Mouse (Mus musculus): ENCODE results near the gene Rhob. TPM values are rescaled to one million over a fixed set of nuclear protein-coding genes. Genes with fewer than 3 reads are reported as not detected.
"Not testable (repeated sequence)": the region's sequence is repeated elsewhere in the genome, so short reads cannot be mapped to it uniquely, and the experiment has no call there.

Gene Rhob
- polyA plus RNA-seq, 1 experiment = 223 TPM

DNA sequence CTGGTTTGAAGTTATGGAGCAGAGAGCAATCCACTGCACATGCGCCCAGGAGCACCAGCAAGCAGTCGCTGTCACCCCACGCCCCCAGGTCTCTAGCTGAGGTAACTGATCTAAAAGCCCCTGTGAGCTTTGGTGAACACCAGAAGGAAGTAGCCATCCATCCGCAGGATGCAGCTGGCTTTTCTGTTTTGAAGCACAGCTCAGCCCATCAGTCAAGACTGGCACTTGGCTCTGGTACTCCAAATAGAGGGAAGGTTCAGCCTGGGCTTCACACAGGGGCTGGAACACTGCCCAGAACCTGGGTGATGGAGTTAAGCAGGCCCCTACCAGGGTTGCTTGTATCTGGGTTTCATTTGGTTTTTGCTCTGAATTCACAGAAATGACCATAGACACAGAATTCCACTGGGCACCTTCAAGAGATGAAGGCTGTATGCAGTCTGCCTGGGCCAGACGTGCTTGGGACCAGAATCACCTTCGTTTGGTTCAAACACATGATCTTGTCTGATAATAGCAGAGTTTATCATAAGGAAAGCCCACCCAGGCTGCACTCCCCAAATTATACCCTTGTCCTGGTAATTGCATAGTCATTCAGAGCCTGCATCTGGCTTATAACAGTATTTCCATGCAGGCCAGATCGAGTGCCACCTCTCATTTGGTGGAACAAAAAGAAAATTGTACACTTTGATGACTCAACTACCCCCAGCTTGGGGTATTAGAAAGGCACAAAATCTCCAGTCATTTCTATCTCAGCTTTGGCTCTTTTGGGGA, 27.0 kb downstream of the Rhob start:
- no peak for DNase-seq (ENCODE audit: low spot score)

DNA sequence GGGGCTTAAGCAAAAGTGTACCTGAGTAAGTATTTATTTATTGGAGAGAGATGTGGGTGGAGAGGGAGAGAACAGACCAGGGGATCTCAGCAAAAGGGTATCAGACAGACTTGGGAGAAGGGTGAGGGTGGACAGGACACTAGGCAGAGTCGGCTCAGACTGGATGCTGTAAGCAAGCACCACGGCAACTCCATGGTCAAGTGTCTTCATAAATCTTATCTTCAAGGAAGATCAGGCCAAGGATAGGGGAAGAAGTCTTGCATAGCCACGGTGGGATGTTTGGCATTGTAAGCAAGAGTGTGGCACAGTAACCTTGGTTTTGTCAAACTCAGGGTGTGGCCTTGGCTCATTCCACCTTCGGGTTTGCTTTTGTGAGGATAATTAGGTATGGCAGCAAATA, 27.8 kb downstream of the Rhob start:
- no peak for DNase-seq (ENCODE audit: low spot score)

DNA sequence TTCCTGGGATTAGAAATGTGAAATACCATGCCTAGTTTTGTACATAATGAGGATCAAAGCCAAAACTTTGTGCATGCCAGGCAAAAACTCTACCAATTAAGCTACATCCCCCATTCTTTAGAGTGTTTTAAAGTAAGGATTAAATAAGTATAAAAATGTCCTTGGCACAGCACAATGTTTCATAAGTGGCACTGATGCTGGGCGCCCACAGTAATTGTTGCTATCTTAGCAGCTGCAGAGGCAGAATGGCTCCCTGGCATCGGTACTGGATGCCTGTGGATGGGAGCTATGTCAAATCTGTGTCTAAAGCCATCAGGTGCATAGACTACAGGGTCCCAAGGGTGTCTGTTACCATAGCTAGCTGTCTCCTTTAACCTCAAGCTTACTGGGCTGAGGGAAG, 28.8 kb downstream of the Rhob start:
- no peak for DNase-seq (ENCODE audit: low spot score)

- no peak for DNase-seq (ENCODE audit: low spot score)
Measured at GRCm38 (mm10) chr12:8469742-8470494, 29.9 kb downstream of the Rhob start.

- no peak for DNase-seq (ENCODE audit: low spot score)
Measured at GRCm38 (mm10) chr12:8468221-8468865, 31.5 kb downstream of the Rhob start.

GRCm38 (mm10) chr12:8467029-8467924, 32.5 kb downstream of the Rhob start:
- no peak for DNase-seq (ENCODE audit: low spot score)

GRCm38 (mm10) chr12:8465680-8466079, 34.1 kb downstream of the Rhob start:
- no peak for DNase-seq (ENCODE audit: low spot score)

GRCm38 (mm10) chr12:8464961-8465360, 34.8 kb downstream of the Rhob start:
- no peak for DNase-seq (ENCODE audit: low spot score)

- DNase-seq (ENCODE audit: low spot score) = no peak
Measured at GRCm38 (mm10) chr12:8463599-8464160, 36.1 kb downstream of the Rhob start.

- no peak for DNase-seq (ENCODE audit: low spot score)
Measured at GRCm38 (mm10) chr12:8462533-8462932, 37.3 kb downstream of the Rhob start.

- DNase-seq (ENCODE audit: low spot score) = not testable (repeated sequence)
Measured at GRCm38 (mm10) chr12:8461575-8461974, 38.2 kb downstream of the Rhob start.

GRCm38 (mm10) chr12:8458400-8458799, 41.4 kb downstream of the Rhob start:
- no peak for DNase-seq (ENCODE audit: low spot score)

- DNase-seq (ENCODE audit: low spot score) = no peak
Measured at GRCm38 (mm10) chr12:8457052-8457451, 42.8 kb downstream of the Rhob start.

DNA sequence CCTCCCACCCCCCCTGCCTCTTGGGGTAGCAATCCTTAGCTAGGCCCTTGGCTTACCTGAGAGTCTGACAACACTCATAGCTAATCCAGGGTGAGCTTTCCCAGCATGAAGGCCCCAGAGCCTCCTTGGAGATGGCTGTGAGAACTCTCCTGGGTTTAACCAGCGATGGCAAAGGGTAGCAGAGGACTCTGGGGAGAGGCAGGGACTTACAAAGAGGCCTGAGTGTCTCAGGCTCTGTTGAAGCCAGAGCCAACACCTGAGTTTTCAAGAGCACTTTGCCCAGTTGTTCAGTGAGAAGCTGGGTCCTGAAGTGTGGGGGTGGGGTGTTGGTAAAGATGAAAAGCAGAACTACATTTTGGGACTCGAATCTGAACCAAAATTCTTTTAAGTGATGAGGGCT, 44.8 kb downstream of the Rhob start:
- DNase-seq (ENCODE audit: low spot score) = no peak

GRCm38 (mm10) chr12:8454487-8454886, 45.3 kb downstream of the Rhob start:
- no peak for DNase-seq (ENCODE audit: low spot score)

DNA sequence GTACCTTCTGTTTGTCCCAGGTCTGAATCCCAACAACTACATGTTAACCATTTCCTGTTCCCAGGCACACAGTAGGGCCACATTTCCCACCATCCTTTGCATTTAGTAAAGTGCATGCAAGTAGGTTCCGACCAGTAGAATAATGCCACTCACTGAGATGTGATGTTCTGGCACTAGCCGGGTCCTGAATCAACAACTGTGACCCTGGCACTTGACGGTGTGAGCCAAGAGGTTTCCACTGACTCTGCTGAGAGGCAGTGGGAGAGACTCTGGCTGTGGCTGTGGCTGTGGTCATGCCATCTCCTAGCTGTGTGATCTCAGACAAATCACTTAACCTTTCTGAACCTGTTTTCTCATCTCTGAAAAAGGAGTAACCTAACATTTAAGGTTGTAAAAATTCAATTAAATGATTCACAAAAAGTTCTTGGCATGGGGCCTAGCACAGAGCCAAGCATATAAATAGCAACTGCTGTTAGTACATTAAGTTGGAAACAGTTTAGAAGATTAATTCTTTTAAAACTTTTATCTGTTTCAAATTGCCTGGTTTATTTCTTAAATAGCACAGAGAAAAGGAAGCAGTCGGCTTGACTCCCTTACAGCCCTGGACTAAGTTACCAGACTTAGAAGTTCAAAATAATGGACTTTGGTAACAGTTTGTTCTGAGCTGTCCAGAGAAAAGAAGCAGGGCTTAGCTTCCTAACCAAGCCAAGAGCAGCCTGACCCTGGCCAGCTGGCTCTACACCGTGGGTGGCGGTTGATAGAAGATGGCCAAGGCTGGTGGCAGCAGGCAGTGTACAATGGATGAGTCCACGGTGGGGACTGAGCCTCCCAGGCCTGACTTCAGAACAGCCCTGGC, 46.8 kb downstream of the Rhob start:
- no peak for DNase-seq (ENCODE audit: low spot score)

- DNase-seq (ENCODE audit: low spot score) = no peak
Measured at GRCm38 (mm10) chr12:8451571-8452485, 48.0 kb downstream of the Rhob start.

- no peak for DNase-seq (ENCODE audit: low spot score)
Measured at GRCm38 (mm10) chr12:8450639-8451038, 49.2 kb downstream of the Rhob start.

- no peak for DNase-seq (ENCODE audit: low spot score)
Measured at GRCm38 (mm10) chr12:8450028-8450427, 49.8 kb downstream of the Rhob start.
